Mouse (Mus musculus) midbrain, embryonic 16.5 days (tissue): Measurements from ENCODE around the gene Agap3. TPM values are rescaled to one million over a fixed set of nuclear protein-coding genes. Genes with fewer than 3 reads are reported as not detected.

ENCODE experiments used
- ATAC-seq: fragments of 200-750 bp; cut with Nextera tagmentation; 2 replicates; pipeline ENCODE4 v1.8.0; 2017; ENCODE audit warnings: moderate TSS enrichment
- H3K27ac ChIP-seq: fragments of 300-500 bp; sonication (generic); 2 replicates; pipeline ENCODE4 v1.5.1; 2014; ENCODE audit warnings: mild to moderate bottlenecking, low read length, mixed read lengths
- H3K27me3 ChIP-seq: fragments of 300-500 bp; sonication (generic); 2 replicates; pipeline ENCODE4 v1.6.1; 2014; ENCODE audit warnings: low read depth, low read length, mixed read lengths; ENCODE audit not compliant: control insufficient read depth, insufficient read depth
- H3K36me3 ChIP-seq: fragments of 300-500 bp; sonication (generic); 2 replicates; pipeline ENCODE4 v1.6.1; 2014; ENCODE audit warnings: mild to moderate bottlenecking, low read length, moderate library complexity, mixed read lengths; ENCODE audit not compliant: control insufficient read depth, insufficient read depth
- H3K4me1 ChIP-seq: fragments of 300-500 bp; sonication (generic); 2 replicates; pipeline ENCODE4 v1.6.1; 2014; ENCODE audit warnings: mild to moderate bottlenecking, low read length, mixed read lengths; ENCODE audit not compliant: control insufficient read depth, insufficient read depth
- H3K4me2 ChIP-seq: fragments of 300-500 bp; sonication (generic); 2 replicates; pipeline ENCODE4 v1.6.1; 2014; ENCODE audit warnings: mild to moderate bottlenecking, low read length, mixed read lengths
- H3K4me3 ChIP-seq: fragments of 300-500 bp; sonication (generic); 2 replicates; pipeline ENCODE4 v1.5.1; 2014; ENCODE audit warnings: low read depth, mild to moderate bottlenecking, low read length, moderate library complexity, mixed read lengths
- H3K9ac ChIP-seq: fragments of 300-500 bp; sonication (generic); 2 replicates; pipeline ENCODE4 v1.6.1; 2014; ENCODE audit warnings: low read depth, low read length, mixed read lengths
- H3K9me3 ChIP-seq: fragments of 300-500 bp; sonication (generic); replicated peaks from 2 replicates; pipeline ENCODE4 v1.6.1; 2014; ENCODE audit warnings: mild to moderate bottlenecking, low read length, mixed read lengths; ENCODE audit not compliant: control insufficient read depth, poor library complexity, severe bottlenecking
- WGBS: fragments of 180-500 bp; shearing (Covaris S2); extraction: QIAGEN DNeasy Blood & Tissue Kit; methylation state at CpG from one replicate; pipeline ENCODE4 v1.1.7; 2014; 5-methylcytosine and 5-hydroxymethylcytosine counted together
- polyA plus RNA-seq: library from polyadenylated mRNA; unstranded; fragments of >200 nt; fragmentation: Nextera tagmentation; extraction: Ambion mirVana; gene quantifications from 2 replicates; pipeline ENCODE4 v1.2.1, GENCODE M21; 2015

Agap3 gene
- polyA plus RNA-seq, 1 experiment from 2014 or later, result 55.6 TPM

DNA sequence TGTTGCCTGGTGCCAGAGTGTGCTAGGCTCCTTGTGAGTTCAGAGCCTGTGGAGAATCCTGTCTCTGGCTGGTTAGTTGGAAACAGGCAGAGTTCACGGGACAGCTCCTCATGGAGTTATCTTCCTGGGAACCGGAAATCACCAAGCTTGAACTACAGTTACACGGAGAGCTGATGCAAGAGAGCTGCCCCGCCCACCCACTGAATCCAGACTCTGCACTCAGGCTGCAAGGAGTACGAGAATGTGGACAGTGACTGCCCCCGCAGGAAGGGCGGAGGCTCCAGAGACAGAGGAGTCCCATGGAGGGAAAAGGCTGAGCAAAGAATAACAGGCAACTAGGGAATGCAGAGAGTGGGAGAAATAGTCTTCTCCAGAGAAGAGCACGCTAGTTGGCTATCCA is 60.3 kb downstream of the Agap3 start:
- Histone ChIP-seq H3K4me1 (no peaks in the 10 kb centered on the region), H3K27me3 (no peaks in the 10 kb centered on the region), H3K9ac (no peak overlapping the region), H3K9me3 (no peaks in the 10 kb centered on the region), H3K27ac (no peak overlapping the region), H3K4me3 (no peak overlapping the region), H3K4me2 (no peak overlapping the region), H3K36me3 (no peaks in the 10 kb centered on the region)
- no peak for ATAC-seq
- 56% methylated on average over 8 of the region's 8 CpGs for WGBS

DNA sequence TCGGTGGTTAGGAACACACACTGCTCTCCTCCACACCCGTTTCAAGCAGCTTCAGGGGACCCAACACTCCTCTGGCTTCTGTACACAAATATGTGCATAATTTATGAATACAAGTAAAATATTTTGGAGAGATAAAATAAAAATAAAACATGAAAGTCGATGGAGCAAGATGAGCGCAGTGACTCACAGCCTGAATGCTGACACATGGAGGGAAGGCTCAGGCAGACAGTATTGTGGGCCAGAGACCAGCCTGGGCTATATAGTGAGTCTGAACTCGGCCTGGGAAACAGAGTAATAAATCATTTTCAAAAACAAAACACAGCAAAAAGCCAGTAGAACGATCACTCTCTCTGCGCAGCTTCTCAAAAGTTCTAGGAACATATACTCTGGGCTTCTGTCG is 69.4 kb downstream of the Agap3 start:
- ATAC-seq, result no peak
- WGBS, result 75% methylated on average over 8 of the region's 8 CpGs
- H3K4me2 ChIP-seq, result no peak overlapping the region

DNA sequence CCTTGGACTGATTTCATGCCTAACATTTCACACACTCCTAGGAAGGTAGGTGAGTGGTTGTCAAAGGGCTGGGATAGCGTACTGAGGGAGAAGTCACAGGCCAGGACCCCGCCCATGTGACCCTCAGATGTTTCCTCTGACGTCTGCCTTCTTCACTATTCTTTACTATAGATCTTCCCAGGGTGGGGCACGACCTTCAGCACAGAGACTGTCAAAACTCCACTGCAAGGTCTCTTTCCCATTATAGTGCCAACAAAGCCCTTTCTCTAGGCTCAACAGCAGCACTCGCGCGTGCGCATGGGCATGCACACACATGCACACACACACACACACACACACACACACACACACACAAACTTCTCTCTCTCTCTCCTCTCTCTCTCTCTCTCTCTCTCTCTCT is 71.8 kb downstream of the Agap3 start:
- H3K4me1 ChIP-seq, result peaks cover 10% of the 10 kb centered on the region; the same call in 1 of the 2 replicates
- ATAC-seq, result no peak
- no peak overlapping the region for H3K4me2 ChIP-seq
- no peaks in the 10 kb centered on the region for H3K9me3 ChIP-seq
- no peaks in the 10 kb centered on the region for H3K36me3 ChIP-seq
- H3K27ac ChIP-seq, result no peak overlapping the region
- 38% methylated on average over 8 of the region's 8 CpGs for WGBS
- H3K27me3 ChIP-seq, result peaks cover 48% of the 10 kb centered on the region
- H3K4me3 ChIP-seq, result no peak overlapping the region
- H3K9ac ChIP-seq, result no peak overlapping the region

More for the DNA sequence above, 69.4 kb downstream of the Agap3 start:
- H3K9ac ChIP-seq, result no peak overlapping the region
- H3K4me1 ChIP-seq, result peaks cover 4% of the 10 kb centered on the region; the same call in 1 of the 2 replicates
- no peak overlapping the region for H3K27ac ChIP-seq
- H3K4me3 ChIP-seq, result no peak overlapping the region
- no peaks in the 10 kb centered on the region for H3K36me3 ChIP-seq
- H3K9me3 ChIP-seq, result no peaks in the 10 kb centered on the region
- peaks cover 30% of the 10 kb centered on the region for H3K27me3 ChIP-seq

DNA sequence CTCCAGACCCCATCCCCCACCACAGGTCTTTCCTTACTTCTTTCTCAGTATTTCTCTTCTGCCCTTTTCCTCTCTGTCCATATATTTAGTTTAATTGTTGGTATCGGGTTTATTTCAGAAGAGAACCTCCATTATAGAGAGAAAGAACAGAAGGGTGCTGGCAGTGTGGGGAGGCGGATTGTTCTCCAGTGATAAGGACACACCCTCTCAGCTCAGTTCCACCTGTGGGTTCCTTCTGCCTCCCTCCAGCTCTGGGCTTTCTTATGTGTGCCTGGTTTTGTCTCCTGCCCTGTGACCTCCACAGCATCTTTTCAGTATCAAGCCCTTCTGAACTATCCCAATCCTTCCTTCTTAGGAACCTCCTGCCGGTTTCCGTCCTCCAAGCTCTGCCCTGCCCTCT is 72.5 kb downstream of the Agap3 start:
- Histone ChIP-seq H3K36me3 (no peaks in the 10 kb centered on the region), H3K4me1 (peaks cover 10% of the 10 kb centered on the region; the same call in 1 of the 2 replicates), H3K4me3 (no peak overlapping the region), H3K9ac (no peak overlapping the region), H3K4me2 (no peak overlapping the region), H3K27me3 (peaks cover 54% of the 10 kb centered on the region), H3K27ac (no peak overlapping the region), H3K9me3 (no peaks in the 10 kb centered on the region)
- ATAC-seq, result no peak
- 12% methylated on average over 4 of the region's 4 CpGs for WGBS

DNA sequence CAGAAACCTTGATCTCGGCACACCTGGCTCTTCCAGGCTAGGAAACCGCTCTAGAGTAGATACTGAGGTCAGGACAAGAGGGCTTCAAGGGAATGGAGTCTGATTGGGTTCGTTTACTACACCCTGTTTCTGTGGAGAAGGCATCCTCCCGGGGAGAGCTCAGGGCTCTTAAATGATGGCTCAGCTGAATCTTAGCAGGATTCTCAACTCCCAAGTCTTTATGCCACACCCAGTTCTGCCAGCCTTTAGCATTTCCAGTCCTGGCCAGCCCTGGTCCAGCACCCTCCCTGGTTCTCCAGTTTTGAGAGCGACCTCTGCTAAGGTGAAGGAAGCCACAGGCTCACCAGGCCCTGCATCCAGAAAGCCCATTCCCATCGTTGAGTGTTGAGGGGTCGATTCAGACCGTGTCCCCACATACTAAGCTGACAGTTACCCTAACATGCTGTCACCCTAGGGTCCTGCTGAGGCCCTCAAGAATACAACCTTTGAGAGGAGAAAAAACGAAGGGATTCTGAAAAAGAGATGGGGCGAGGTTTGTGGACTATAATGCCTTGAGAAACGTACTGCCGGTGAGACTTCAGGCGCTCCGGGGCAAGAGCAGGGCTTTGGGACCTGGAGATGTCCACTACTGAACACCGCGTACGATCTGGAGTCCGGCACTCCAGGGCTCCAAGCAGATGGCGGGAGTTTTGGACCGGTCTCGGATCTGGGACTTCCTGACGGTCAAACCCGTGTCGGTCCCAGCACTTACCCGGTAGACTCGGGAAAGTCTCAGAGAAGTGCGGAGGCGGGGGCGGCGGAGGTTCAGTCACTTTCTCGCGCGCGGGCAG is 73.6 kb downstream of the Agap3 start:
- H3K9ac ChIP-seq, result peak overlapping the region; percentile 55; the same call in 1 of the 2 replicates
- peaks cover 10% of the 10 kb centered on the region for H3K4me1 ChIP-seq
- H3K4me2 ChIP-seq, result peak overlapping the region; percentile 89
- no peak for ATAC-seq
- H3K27me3 ChIP-seq, result peaks cover 54% of the 10 kb centered on the region
- WGBS, result 4% methylated on average over 32 of the region's 34 CpGs
- no peak overlapping the region for H3K27ac ChIP-seq
- H3K36me3 ChIP-seq, result no peaks in the 10 kb centered on the region
- peak overlapping the region; percentile 43 for H3K4me3 ChIP-seq
- no peaks in the 10 kb centered on the region for H3K9me3 ChIP-seq

DNA sequence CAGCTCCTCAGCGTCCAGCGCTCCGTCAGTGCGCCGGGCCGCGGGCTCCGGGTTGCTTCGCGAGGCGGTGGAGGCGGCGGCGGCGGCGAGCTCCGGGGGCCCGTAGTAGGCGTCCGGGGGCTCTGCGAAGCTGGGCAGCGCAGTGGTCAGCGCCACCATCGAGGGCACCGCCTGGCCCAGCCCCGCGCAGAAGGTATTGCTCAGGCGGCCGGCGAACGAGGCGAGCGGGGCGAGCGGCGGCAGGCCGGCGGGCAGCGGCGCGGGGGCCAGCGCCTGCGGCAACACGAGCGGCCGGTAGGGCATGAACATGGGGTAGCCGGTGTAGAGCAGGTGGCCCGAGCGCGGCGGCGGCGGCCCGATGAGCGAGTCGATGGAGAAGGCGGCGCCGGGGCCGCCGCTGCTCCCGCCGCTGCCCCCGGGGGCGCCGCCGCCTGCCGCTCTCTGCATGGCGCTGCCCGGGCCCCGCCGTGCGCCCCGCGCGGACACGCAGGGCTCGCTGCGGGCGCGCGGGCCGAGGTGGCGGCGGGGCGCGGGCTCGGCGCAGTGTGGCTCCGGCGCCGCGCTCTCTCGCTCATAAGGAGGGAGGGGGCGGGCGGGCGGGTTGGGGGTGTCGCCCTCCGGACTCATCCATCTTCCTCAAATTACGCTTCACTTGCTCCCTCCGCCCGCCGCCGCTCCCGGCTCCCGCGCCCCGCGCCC is 74.4 kb downstream of the Agap3 start:
- Histone ChIP-seq H3K4me3 (peak overlapping the region; percentile 43), H3K9me3 (no peaks in the 10 kb centered on the region), H3K9ac (peak overlapping the region; percentile 55), H3K27ac (no peak overlapping the region), H3K27me3 (peaks cover 52% of the 10 kb centered on the region), H3K36me3 (no peaks in the 10 kb centered on the region), H3K4me1 (peaks cover 10% of the 10 kb centered on the region), H3K4me2 (peak overlapping the region; percentile 89)
- ATAC-seq, result peak; percentile 37; the same call in 1 of the 2 replicates
- under 1% methylated on average over 56 of the region's 109 CpGs for WGBS

DNA sequence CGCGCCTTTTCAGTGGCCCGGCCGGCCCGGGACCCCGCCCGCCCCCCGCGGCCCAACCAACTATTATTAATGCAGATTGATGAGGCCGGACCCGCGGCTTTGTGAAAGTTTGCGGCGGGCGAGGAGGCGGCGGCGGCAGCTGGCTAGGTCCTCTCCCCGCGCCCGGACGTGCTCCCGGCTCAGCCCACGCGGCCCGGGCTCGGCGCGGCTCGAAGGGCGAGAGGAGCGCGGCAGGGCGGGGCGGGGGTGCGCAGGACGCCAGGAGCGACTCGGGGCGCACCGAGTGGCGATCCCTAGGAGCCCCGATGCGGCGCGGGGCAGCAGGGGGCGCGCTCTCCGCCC is 74.9 kb downstream of the Agap3 start, which contains the start of gene Gbx1:
TSS of gene Gbx1 (minus strand) at position 314 of the 342 bp plus-strand sequence.
- Histone ChIP-seq H3K4me1 (peaks cover 10% of the 10 kb centered on the region), H3K9ac (peak within 1 kb of the TSS; percentile 55), H3K4me3 (peak within 1 kb of the TSS; percentile 43), H3K4me2 (peak within 1 kb of the TSS; percentile 89), H3K9me3 (no peaks in the 10 kb centered on the region), H3K27ac (no peak within 1 kb of the TSS), H3K27me3 (peaks cover 47% of the 10 kb centered on the region), H3K36me3 (no peaks in the 10 kb centered on the region)
- WGBS, result 1% methylated on average over 34 of the region's 49 CpGs
- ATAC-seq, result no peak

DNA sequence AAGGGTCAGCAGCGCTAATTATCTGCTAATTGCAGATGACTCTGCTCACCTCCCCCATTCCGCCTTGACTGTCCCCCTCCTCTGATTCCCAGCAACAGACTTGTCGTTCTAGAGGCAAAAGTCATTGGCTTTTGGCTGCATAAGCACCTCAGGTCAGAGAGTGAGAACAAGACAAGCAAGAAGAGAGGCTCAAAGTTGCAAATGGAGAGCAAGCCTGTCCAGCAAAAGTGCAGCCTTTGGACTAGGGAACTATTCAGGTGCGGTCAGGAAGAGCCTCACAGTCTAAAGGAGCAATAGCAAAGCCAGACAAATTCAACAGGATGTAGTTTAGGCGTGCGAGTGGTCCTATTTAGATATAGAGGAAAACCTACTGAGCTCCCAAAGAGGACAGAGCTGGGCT is 75.8 kb downstream of the Agap3 start:
- Histone ChIP-seq H3K36me3 (no peaks in the 10 kb centered on the region), H3K27ac (no peak overlapping the region), H3K4me3 (no peak overlapping the region), H3K9me3 (no peaks in the 10 kb centered on the region), H3K27me3 (peaks cover 40% of the 10 kb centered on the region), H3K4me2 (no peak overlapping the region), H3K9ac (no peak overlapping the region), H3K4me1 (peaks cover 10% of the 10 kb centered on the region)
- 17% methylated on average over 6 of the region's 6 CpGs for WGBS
- no peak for ATAC-seq
